Mouse (Mus musculus) embryonic facial prominence, embryonic 13.5 days (tissue): ENCODE data around the gene Babam2. TPM values are rescaled to one million over a fixed set of nuclear protein-coding genes. Genes with fewer than 3 reads are reported as not detected.
A peak's percentile ranks its signal among the peaks of the same experiment; 100 is the strongest.

Experiments used
- ATAC-seq: fragments of 200-750 bp; cut with Nextera tagmentation; 2 replicates; pipeline ENCODE4 v1.8.0; 2017; ENCODE audit warnings: low read depth; ENCODE audit not compliant: insufficient number of reproducible peaks, insufficient read depth, low FRiP score, low TSS enrichment
- H3K27ac ChIP-seq: fragments of 300-500 bp; sonication (generic); 2 replicates; pipeline ENCODE4 v1.5.1; 2015; ENCODE audit warnings: moderate library complexity, mild to moderate bottlenecking, inconsistent platforms
- H3K27me3 ChIP-seq: fragments of 300-500 bp; sonication (generic); 2 replicates; pipeline ENCODE4 v1.6.1; 2015; ENCODE audit warnings: mild to moderate bottlenecking, inconsistent platforms
- H3K36me3 ChIP-seq: fragments of 300-500 bp; sonication (generic); 2 replicates; pipeline ENCODE4 v1.6.1; 2015; ENCODE audit warnings: mild to moderate bottlenecking, inconsistent platforms
- H3K4me1 ChIP-seq: fragments of 300-500 bp; sonication (generic); 2 replicates; pipeline ENCODE4 v1.6.1; 2015; ENCODE audit warnings: inconsistent platforms
- H3K4me2 ChIP-seq: fragments of 300-500 bp; sonication (generic); 2 replicates; pipeline ENCODE4 v1.6.1; 2015; ENCODE audit warnings: moderate library complexity, mild to moderate bottlenecking, inconsistent platforms
- H3K4me3 ChIP-seq: fragments of 300-500 bp; sonication (generic); 2 replicates; pipeline ENCODE4 v1.5.1; 2015; ENCODE audit warnings: mild to moderate bottlenecking, inconsistent platforms
- H3K9ac ChIP-seq: fragments of 300-500 bp; sonication (generic); 2 replicates; pipeline ENCODE4 v1.6.1; 2015; ENCODE audit warnings: mild to moderate bottlenecking, inconsistent platforms
- H3K9me3 ChIP-seq: fragments of 300-500 bp; sonication (generic); 2 replicates; pipeline ENCODE4 v1.6.1; 2016; ENCODE audit warnings: inconsistent platforms
- WGBS: fragments of 180-500 bp; shearing (Covaris S2); methylation state at CpG from one replicate; pipeline ENCODE4 v1.1.7; 2015; ENCODE audit warnings: mixed read lengths; 5-methylcytosine and 5-hydroxymethylcytosine counted together
- polyA plus RNA-seq: library from polyadenylated mRNA; unstranded; fragments of >200 nt; fragmentation: Nextera tagmentation; extraction: Ambion mirVana; gene quantifications from 2 replicates; pipeline ENCODE4 v1.2.1, GENCODE M21; 2015

The Babam2 gene
- polyA plus RNA-seq, result 50.1 and 53.0 TPM in 2 replicates

- peak; percentile 88 for ATAC-seq
- H3K4me3 ChIP-seq, result peak within 1 kb of the TSS; percentile 77
- peak within 1 kb of the TSS; percentile 89 for H3K27ac ChIP-seq
- no peaks in the 10 kb centered on the region for H3K9me3 ChIP-seq
- peaks cover 3% of the 10 kb centered on the region; the same call in 1 of the 2 replicates for H3K36me3 ChIP-seq
- peaks cover 8% of the 10 kb centered on the region for H3K4me1 ChIP-seq
- no peaks in the 10 kb centered on the region for H3K27me3 ChIP-seq
- H3K9ac ChIP-seq, result peak within 1 kb of the TSS; percentile 87
- WGBS, result under 1% methylated on average over 71 of the region's 71 CpGs
- H3K4me2 ChIP-seq, result peak within 1 kb of the TSS; percentile 81
These were observed at the start of gene Babam2 for GRCm38 (mm10) chr5:31697644-31698296. TSS of gene Babam2 (plus strand) at chr5:31697684.

GRCm38 (mm10) chr5:31650518-31651288 lies 46.8 kb upstream of the Babam2 start:
- Histone ChIP-seq H3K9me3 (no peaks in the 10 kb centered on the region), H3K36me3 (no peaks in the 10 kb centered on the region), H3K27me3 (no peaks in the 10 kb centered on the region), H3K4me1 (no peaks in the 10 kb centered on the region), H3K4me2 (no peak overlapping the region), H3K27ac (no peak overlapping the region), H3K4me3 (no peak overlapping the region), H3K9ac (no peak overlapping the region)
- ATAC-seq, result no peak
- 88% methylated on average over 2 of the region's 2 CpGs for WGBS

GRCm38 (mm10) chr5:31655688-31656190 lies 41.7 kb upstream of the Babam2 start:
- WGBS, result 83% methylated on average over 1 of the region's 1 CpGs
- Histone ChIP-seq H3K36me3 (no peaks in the 10 kb centered on the region), H3K27ac (no peak overlapping the region), H3K9ac (no peak overlapping the region), H3K4me3 (no peak overlapping the region), H3K27me3 (no peaks in the 10 kb centered on the region), H3K4me1 (no peaks in the 10 kb centered on the region), H3K9me3 (no peaks in the 10 kb centered on the region), H3K4me2 (no peak overlapping the region)
- no peak for ATAC-seq

GRCm38 (mm10) chr5:31666176-31666575 lies 31.3 kb upstream of the Babam2 start:
- H3K4me1 ChIP-seq, result peaks cover 22% of the 10 kb centered on the region
- H3K9ac ChIP-seq, result no peak overlapping the region
- 11% methylated on average over 1 of the region's 1 CpGs for WGBS
- no peaks in the 10 kb centered on the region for H3K27me3 ChIP-seq
- H3K4me2 ChIP-seq, result no peak overlapping the region
- no peaks in the 10 kb centered on the region for H3K9me3 ChIP-seq
- H3K36me3 ChIP-seq, result no peaks in the 10 kb centered on the region
- 0 out of 2 replicates have a peak overlapping the region, but pooled peaks have one; percentile 11 for H3K27ac ChIP-seq
- ATAC-seq, result no peak
- H3K4me3 ChIP-seq, result no peak overlapping the region

GRCm38 (mm10) chr5:31668325-31668968 lies 29.0 kb upstream of the Babam2 start:
- Histone ChIP-seq H3K27ac (no peak overlapping the region), H3K9me3 (no peaks in the 10 kb centered on the region), H3K4me3 (no peak overlapping the region), H3K27me3 (no peaks in the 10 kb centered on the region), H3K4me2 (no peak overlapping the region), H3K4me1 (peaks cover 12% of the 10 kb centered on the region), H3K36me3 (no peaks in the 10 kb centered on the region), H3K9ac (no peak overlapping the region)
- WGBS, result 78% methylated on average over 13 of the region's 13 CpGs
- ATAC-seq, result no peak

GRCm38 (mm10) chr5:31669984-31670383 lies 27.5 kb upstream of the Babam2 start:
- no peaks in the 10 kb centered on the region for H3K9me3 ChIP-seq
- no peaks in the 10 kb centered on the region for H3K36me3 ChIP-seq
- peaks cover 14% of the 10 kb centered on the region for H3K4me1 ChIP-seq
- H3K4me3 ChIP-seq, result no peak overlapping the region
- H3K27me3 ChIP-seq, result no peaks in the 10 kb centered on the region
- H3K4me2 ChIP-seq, result no peak overlapping the region
- no peak overlapping the region for H3K27ac ChIP-seq
- WGBS, result 76% methylated on average over 5 of the region's 5 CpGs
- H3K9ac ChIP-seq, result no peak overlapping the region
- ATAC-seq, result no peak

- Histone ChIP-seq H3K4me2 (no peak overlapping the region), H3K36me3 (no peaks in the 10 kb centered on the region), H3K27me3 (no peaks in the 10 kb centered on the region), H3K9ac (no peak overlapping the region), H3K27ac (no peak overlapping the region), H3K4me3 (no peak overlapping the region), H3K4me1 (peaks cover 12% of the 10 kb centered on the region), H3K9me3 (no peaks in the 10 kb centered on the region)
- ATAC-seq, result no peak
- 46% methylated on average over 2 of the region's 2 CpGs for WGBS
These were observed 26.3 kb upstream of the Babam2 start for GRCm38 (mm10) chr5:31671137-31671536.

- no peaks in the 10 kb centered on the region for H3K36me3 ChIP-seq
- H3K27ac ChIP-seq, result peak overlapping the region; percentile 7; the same call in 1 of the 2 replicates
- no peak for ATAC-seq
- 57% methylated on average over 2 of the region's 2 CpGs for WGBS
- no peaks in the 10 kb centered on the region for H3K9me3 ChIP-seq
- no peak overlapping the region for H3K9ac ChIP-seq
- no peaks in the 10 kb centered on the region for H3K27me3 ChIP-seq
- H3K4me1 ChIP-seq, result peaks cover 11% of the 10 kb centered on the region
- no peak overlapping the region for H3K4me3 ChIP-seq
- H3K4me2 ChIP-seq, result no peak overlapping the region
These were observed 24.1 kb upstream of the Babam2 start for GRCm38 (mm10) chr5:31673431-31673830.

- no peak for ATAC-seq
- WGBS, result 83% methylated on average over 1 of the region's 1 CpGs
These were observed 19.5 kb upstream of the Babam2 start for GRCm38 (mm10) chr5:31678000-31678399.

GRCm38 (mm10) chr5:31680183-31680582 lies 17.3 kb upstream of the Babam2 start:
- Histone ChIP-seq H3K4me2 (no peak overlapping the region), H3K27ac (no peak overlapping the region), H3K4me3 (no peak overlapping the region), H3K9me3 (no peaks in the 10 kb centered on the region), H3K4me1 (no peaks in the 10 kb centered on the region), H3K27me3 (no peaks in the 10 kb centered on the region), H3K9ac (no peak overlapping the region), H3K36me3 (no peaks in the 10 kb centered on the region)
- ATAC-seq, result no peak
- 77% methylated on average over 4 of the region's 4 CpGs for WGBS

More at GRCm38 (mm10) chr5:31678000-31678399, 19.5 kb upstream of the Babam2 start:
- Histone ChIP-seq H3K27ac (no peak overlapping the region), H3K9me3 (no peaks in the 10 kb centered on the region), H3K4me3 (no peak overlapping the region), H3K4me1 (peaks cover 2% of the 10 kb centered on the region; the same call in 1 of the 2 replicates), H3K4me2 (no peak overlapping the region), H3K36me3 (no peaks in the 10 kb centered on the region), H3K9ac (no peak overlapping the region), H3K27me3 (no peaks in the 10 kb centered on the region)

GRCm38 (mm10) chr5:31682305-31682704 lies 15.2 kb upstream of the Babam2 start:
- no peak overlapping the region for H3K27ac ChIP-seq
- no peaks in the 10 kb centered on the region for H3K9me3 ChIP-seq
- H3K36me3 ChIP-seq, result no peaks in the 10 kb centered on the region
- H3K4me3 ChIP-seq, result no peak overlapping the region
- H3K27me3 ChIP-seq, result no peaks in the 10 kb centered on the region
- H3K4me1 ChIP-seq, result no peaks in the 10 kb centered on the region
- ATAC-seq, result no peak
- H3K9ac ChIP-seq, result no peak overlapping the region
- no peak overlapping the region for H3K4me2 ChIP-seq
- 92% methylated on average over 1 of the region's 1 CpGs for WGBS
